Mouse (Mus musculus) heart, adult 2 months (tissue): ENCODE results near the gene Hspb9.

Experiments
- CTCF ChIP-seq: fragments of 200-600 bp; IDR thresholded peaks from 2 replicates; pipeline ENCODE4 v1.8.1; 2022; ENCODE audit warnings: antibody characterized with exemption, mild to moderate bottlenecking, moderate library complexity
- EP300 ChIP-seq: fragments of 200-500 bp; IDR thresholded peaks from 2 replicates; pipeline ENCODE4 v1.6.1; 2011; ENCODE audit warnings: low read depth, low read length, control low read depth; ENCODE audit not compliant: insufficient read depth

DNA sequence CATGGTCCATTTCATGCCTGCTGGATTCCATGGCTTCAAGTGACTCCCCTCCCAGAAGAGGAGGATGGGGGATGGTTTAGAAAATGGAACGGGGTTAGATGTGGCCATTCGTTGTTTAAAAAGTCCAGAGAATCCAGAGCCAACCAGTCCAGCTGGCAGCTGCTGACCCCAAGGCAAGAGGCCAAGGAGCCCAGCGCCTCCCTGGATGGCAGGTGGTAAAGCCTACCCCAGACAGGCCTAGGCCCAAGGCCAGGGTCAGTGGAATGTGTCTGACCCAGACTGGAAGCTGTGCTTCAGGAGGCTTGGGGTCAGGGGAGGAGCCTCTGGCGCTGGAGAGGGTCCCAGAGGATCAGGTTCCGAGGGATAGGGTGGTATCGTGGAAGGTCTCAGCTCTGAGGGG lies 27.7 kb downstream of the Hspb9 start:
- no peak for TF ChIP-seq EP300
- TF ChIP-seq CTCF = no peak
